Mouse (Mus musculus): ENCODE data around the gene Herc6. TPM values are rescaled to one million over a fixed set of nuclear protein-coding genes. Genes with fewer than 3 reads are reported as not detected.
A peak's percentile ranks its signal among the peaks of the same experiment; 100 is the strongest.

Gene Herc6
- total and polyA plus RNA-seq, 3 experiments = 2.4 to 5.1 TPM; not detected in 1

- Histone ChIP-seq H3K36me3 (ENCODE audit: control insufficient read depth in 1 of 2, insufficient read depth in 2 of 2, low read length in 2 of 2) (peaks cover 0 to 13% of the 10 kb centered on the region in 2 experiments; a peak in 2 of 4 replicates), H3K27ac (ENCODE audit: control insufficient read depth, low read depth, low read length) (peak overlapping the region; percentile 62), H3K79me2 (ENCODE audit: control insufficient read depth, insufficient read depth, low read length, poor library complexity) (peaks cover 3% of the 10 kb centered on the region; the same call in 1 of the 2 replicates), H3K9me3 (replicated peaks; ENCODE audit: insufficient read depth, low read length) (no peaks in the 10 kb centered on the region), H3K4me3 (ENCODE audit: control insufficient read depth in 1 of 2, insufficient read depth in 1 of 2, low read depth in 2 of 2, low read length in 2 of 2) (peak overlapping the region; percentile 79 to 85), H3K27me3 (ENCODE audit: control insufficient read depth in 1 of 2, insufficient read depth in 2 of 2, low read length in 2 of 2) (no peaks in the 10 kb centered on the region), H3K9ac (ENCODE audit: control insufficient read depth, low read depth, low read length, poor library complexity, severe bottlenecking) (peak overlapping the region; percentile 89), H3K4me1 (ENCODE audit: control insufficient read depth in 1 of 2, insufficient read depth in 2 of 2, low read length in 2 of 2) (peaks cover 2 to 8% of the 10 kb centered on the region in 2 experiments; a peak in 2 of 4 replicates)
- no peak for TF ChIP-seq CHD2 (IDR thresholded peaks at IDR 0.05; ENCODE audit: low read length)
- no peak for TF ChIP-seq GATA1 (IDR thresholded peaks at IDR 0.05; ENCODE audit: low read depth, low read length)
- TF ChIP-seq JUND (IDR thresholded peaks at IDR 0.05; ENCODE audit: low read depth, low read length) = no peak
- TF ChIP-seq CTCF (IDR thresholded peaks at IDR 0.05 in 2 of 3, conservative IDR thresholded peaks at IDR 0.05 in 1 of 3; ENCODE audit: control insufficient read depth in 1 of 3, insufficient read depth in 1 of 3, low read depth in 2 of 3, low read length in 3 of 3, poor library complexity in 1 of 3, severe bottlenecking in 1 of 3) = no peak
- no peak for TF ChIP-seq TAL1 (IDR thresholded peaks at IDR 0.05; ENCODE audit: low read length)
- peak; percentile 47 for DNase-seq (ENCODE audit: low read depth, low spot score)
These were observed 122.9 kb downstream of the Herc6 start for GRCm38 (mm10) chr6:57703703-57704102.

- Histone ChIP-seq H3K4me3 (ENCODE audit: control insufficient read depth in 1 of 2, insufficient read depth in 1 of 2, low read depth in 2 of 2, low read length in 2 of 2) (peak overlapping the region in 1 of 2 experiments; percentile 60; a peak in 2 of 4 replicates), H3K9ac (ENCODE audit: control insufficient read depth, low read depth, low read length, poor library complexity, severe bottlenecking) (no peak overlapping the region; the same call in 1 of the 2 replicates), H3K36me3 (ENCODE audit: control insufficient read depth in 1 of 2, insufficient read depth in 2 of 2, low read length in 2 of 2) (peaks cover 0 to 13% of the 10 kb centered on the region in 2 experiments; a peak in 2 of 4 replicates), H3K27me3 (ENCODE audit: control insufficient read depth in 1 of 2, insufficient read depth in 2 of 2, low read length in 2 of 2) (no peaks in the 10 kb centered on the region), H3K4me1 (ENCODE audit: control insufficient read depth in 1 of 2, insufficient read depth in 2 of 2, low read length in 2 of 2) (peaks cover 7 to 11% of the 10 kb centered on the region in 2 experiments; a peak in 3 of 4 replicates), H3K79me2 (ENCODE audit: control insufficient read depth, insufficient read depth, low read length, poor library complexity) (peaks cover 3% of the 10 kb centered on the region; the same call in 1 of the 2 replicates), H3K9me3 (replicated peaks; ENCODE audit: insufficient read depth, low read length) (no peaks in the 10 kb centered on the region), H3K27ac (ENCODE audit: control insufficient read depth, low read depth, low read length) (no peak overlapping the region)
- peak; percentile 46; the same call in 1 of the 2 replicates for TF ChIP-seq ETS1 (IDR thresholded peaks at IDR 0.05; ENCODE audit: low read depth, low read length)
- TF ChIP-seq HCFC1 (IDR thresholded peaks at IDR 0.05; ENCODE audit: low read depth, low read length) = 0 out of 2 replicates have a peak, but pooled peaks have one; percentile 30
- peak; percentile 46; the same call in 1 of the 2 replicates for TF ChIP-seq SIN3A (IDR thresholded peaks at IDR 0.05; ENCODE audit: low read length)
- TF ChIP-seq TAL1 (IDR thresholded peaks at IDR 0.05; ENCODE audit: low read length) = no peak
- peak; percentile 45 for DNase-seq (ENCODE audit: low read depth, low spot score)
These were observed 125.9 kb downstream of the Herc6 start for GRCm38 (mm10) chr6:57706721-57707120.

- Histone ChIP-seq H3K27me3 (ENCODE audit: control insufficient read depth in 1 of 2, insufficient read depth in 2 of 2, low read length in 2 of 2) (no peaks in the 10 kb centered on the region), H3K27ac (ENCODE audit: control insufficient read depth, low read depth, low read length) (no peak overlapping the region), H3K79me2 (ENCODE audit: control insufficient read depth, insufficient read depth, low read length, poor library complexity) (no peaks in the 10 kb centered on the region; the same call in 1 of the 2 replicates), H3K9ac (ENCODE audit: control insufficient read depth, low read depth, low read length, poor library complexity, severe bottlenecking) (no peak overlapping the region), H3K9me3 (replicated peaks; ENCODE audit: insufficient read depth, low read length) (no peaks in the 10 kb centered on the region), H3K36me3 (ENCODE audit: control insufficient read depth in 1 of 2, insufficient read depth in 2 of 2, low read length in 2 of 2) (no peaks in the 10 kb centered on the region; a peak in 3 of 4 replicates), H3K4me3 (ENCODE audit: control insufficient read depth in 1 of 2, insufficient read depth in 1 of 2, low read depth in 2 of 2, low read length in 2 of 2) (no peak overlapping the region), H3K4me1 (ENCODE audit: control insufficient read depth in 1 of 2, insufficient read depth in 2 of 2, low read length in 2 of 2) (peaks cover 6 to 9% of the 10 kb centered on the region in 2 experiments; a peak in 3 of 4 replicates)
- peak; percentile 35 for DNase-seq (ENCODE audit: low read depth, low spot score)
- TF ChIP-seq CHD1 (IDR thresholded peaks at IDR 0.05; ENCODE audit: low read depth, low read length) = no peak
- TF ChIP-seq JUND (IDR thresholded peaks at IDR 0.05; ENCODE audit: low read depth, low read length) = no peak
- no peak for TF ChIP-seq ZMIZ1 (IDR thresholded peaks at IDR 0.05; ENCODE audit: low read depth, low read length)
- TF ChIP-seq EP300 (IDR thresholded peaks at IDR 0.05; ENCODE audit: low read depth in 1 of 2, low read length in 2 of 2) = no peak
- TF ChIP-seq RCOR1 (IDR thresholded peaks at IDR 0.05; ENCODE audit: low read depth, low read length) = no peak
- TF ChIP-seq MYB (IDR thresholded peaks at IDR 0.05; ENCODE audit: low read depth, low read length) = no peak
- TF ChIP-seq MAZ (IDR thresholded peaks at IDR 0.05; ENCODE audit: low read depth, low read length) = no peak
- TF ChIP-seq POLR2AphosphoS5 (IDR thresholded peaks at IDR 0.05; ENCODE audit: borderline replicate concordance, low read depth, low read length) = no peak
- TF ChIP-seq CTCF (IDR thresholded peaks at IDR 0.05 in 2 of 3, conservative IDR thresholded peaks at IDR 0.05 in 1 of 3; ENCODE audit: control insufficient read depth in 1 of 3, insufficient read depth in 1 of 3, low read depth in 2 of 3, low read length in 3 of 3, poor library complexity in 1 of 3, severe bottlenecking in 1 of 3) = no peak; a peak in 1 of 6 replicates
- no peak for TF ChIP-seq UBTF (IDR thresholded peaks at IDR 0.05; ENCODE audit: borderline replicate concordance, insufficient read depth, low read depth, low read length)
- TF ChIP-seq BHLHE40 (IDR thresholded peaks at IDR 0.05; ENCODE audit: borderline replicate concordance, low read depth, low read length) = no peak
- TF ChIP-seq MAX (IDR thresholded peaks at IDR 0.05; ENCODE audit: low read length) = no peak
- no peak for TF ChIP-seq KAT2A (conservative IDR thresholded peaks at IDR 0.05; ENCODE audit: low read depth, low read length)
- TF ChIP-seq USF1 (IDR thresholded peaks at IDR 0.05; ENCODE audit: low read depth, low read length) = no peak
- TF ChIP-seq SMC3 (IDR thresholded peaks at IDR 0.05; ENCODE audit: low read depth, low read length) = no peak
- TF ChIP-seq CHD2 (IDR thresholded peaks at IDR 0.05; ENCODE audit: low read length) = no peak
These were observed 130.9 kb downstream of the Herc6 start for GRCm38 (mm10) chr6:57711726-57712125.

Data from MEL (cell line).